ENCODE assay signal across 17 mouse cellular contexts in the genomic region with DNA sequence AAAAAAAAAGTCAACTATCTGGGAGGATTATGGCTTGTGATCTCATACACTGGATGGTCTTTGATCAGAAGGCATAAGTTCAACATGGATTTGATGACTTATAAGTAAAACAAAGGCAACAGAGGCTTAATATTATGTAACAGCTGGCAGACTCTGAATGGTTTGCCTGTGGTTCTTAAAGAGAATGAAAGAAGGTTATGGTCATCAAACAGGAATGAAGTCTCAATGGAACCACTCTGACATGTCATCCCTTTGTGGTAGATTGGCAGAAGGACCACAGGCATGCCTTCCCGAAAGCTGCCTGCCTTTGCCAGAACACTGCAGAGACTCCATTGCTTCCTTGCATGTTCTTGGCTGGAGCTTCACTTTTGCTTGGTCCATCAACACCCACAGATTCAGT.
"Had no signal": no experiment of that assay in that cellular context is flagged by ENCODE, and none has a peak within 500 bp of the region (broad histone marks: within the 10 kb centered on the region; RNA-seq: fewer than 3 reads in every experiment).

No protein-coding gene starts in this region.

- H3K9me3 ChIP-seq: midbrain, embryonic 12.5 days; midbrain, embryonic 15.5 days; stomach, embryonic 15.5 days had no signal

- H3K4me1 ChIP-seq: midbrain, embryonic 12.5 days; midbrain, embryonic 15.5 days; neural tube, embryonic 13.5 days; stomach, embryonic 15.5 days had no signal

- H3K4me2 ChIP-seq: lung, embryonic 14.5 days; midbrain, embryonic 12.5 days; midbrain, embryonic 15.5 days; neural tube, embryonic 13.5 days; stomach, embryonic 15.5 days had no signal

- ATAC-seq: liver, postnatal 0 days; lung, postnatal 0 days; midbrain, embryonic 15.5 days had no signal

- H3K27ac ChIP-seq: kidney, postnatal 0 days; left cerebral cortex, adult 2 months; liver, embryonic 14.5 days; macrophage; midbrain, embryonic 12.5 days; midbrain, embryonic 15.5 days; neural tube, embryonic 13.5 days; stomach, embryonic 15.5 days had no signal

- H3K36me3 ChIP-seq: midbrain, embryonic 12.5 days; midbrain, embryonic 15.5 days; neural tube, embryonic 13.5 days; stomach, embryonic 15.5 days had no signal

- H3K27me3 ChIP-seq: midbrain, embryonic 12.5 days; midbrain, embryonic 15.5 days; neural tube, embryonic 13.5 days; stomach, embryonic 15.5 days had no signal

- H3K9ac ChIP-seq: liver, embryonic 14.5 days; liver, postnatal 0 days; lung, embryonic 14.5 days; midbrain, embryonic 12.5 days; midbrain, embryonic 15.5 days; neural tube, embryonic 13.5 days; stomach, embryonic 15.5 days had no signal

- H3K4me3 ChIP-seq: left cerebral cortex, adult 2 months; midbrain, embryonic 12.5 days; midbrain, embryonic 15.5 days; neural tube, embryonic 13.5 days; stomach, embryonic 15.5 days had no signal

- DNase-seq: kidney, postnatal 25 days; layer of hippocampus, postnatal 36 days; liver, postnatal 0 days; lung, embryonic 14.5 days; retina, postnatal 1 day; right cerebral cortex, postnatal 25 days; spleen, adult 18-20 months; thymus, postnatal 25 days had no signal
